Mouse (Mus musculus): Measurements from ENCODE around the gene Ngly1. TPM values are rescaled to one million over a fixed set of nuclear protein-coding genes. Genes with fewer than 3 reads are reported as not detected.
A peak's percentile ranks its signal among the peaks of the same experiment; 100 is the strongest.

Gene Ngly1
- total and polyA plus RNA-seq, 2 experiments from 2014 or later: 27.0 to 34.3 TPM

DNA sequence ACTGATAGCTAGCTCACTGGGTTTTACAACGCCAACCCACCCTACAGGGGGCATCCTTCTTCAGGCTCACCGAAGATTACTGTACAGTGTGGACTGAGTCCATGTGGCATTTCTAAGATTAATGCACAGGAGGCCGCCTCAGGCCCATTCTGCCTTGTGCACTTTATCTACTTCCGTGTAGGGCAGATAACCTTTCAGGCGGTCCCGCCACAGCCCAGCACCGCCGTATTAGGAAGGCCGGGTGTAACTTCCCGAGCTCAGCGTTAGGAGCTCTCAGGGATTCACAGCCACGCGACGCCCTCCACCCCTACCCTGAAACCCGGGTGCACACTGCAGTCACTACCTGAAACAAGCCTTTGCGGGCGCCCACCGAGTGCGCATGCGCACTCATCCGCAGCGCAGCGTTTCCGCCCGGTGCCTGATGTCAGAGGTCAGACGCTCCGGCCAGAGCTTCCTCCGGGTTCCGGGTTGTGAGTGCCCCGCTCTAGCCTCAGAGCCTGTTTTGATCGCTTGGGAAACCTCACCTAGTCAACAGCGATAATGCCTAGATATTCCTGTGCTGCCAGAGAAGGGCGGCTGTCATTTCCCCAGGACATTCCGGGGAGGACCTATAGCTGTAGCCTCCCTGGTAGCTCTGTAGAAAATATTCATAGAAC is 6.0 kb upstream of the Ngly1 start:
- peak overlapping the region; percentile 75 for H3K4me2 ChIP-seq (ENCODE audit: low read depth, low read length)
- peak overlapping the region; percentile 75 for H3K4me3 ChIP-seq (ENCODE audit: low read depth, low read length)
- TF ChIP-seq CTCF (IDR thresholded peaks at IDR 0.05; ENCODE audit: low read depth) (peak; percentile 16; the same call in 1 of the 2 replicates), EP300 (IDR thresholded peaks at IDR 0.05; ENCODE audit: low read depth) (no peak)
- H3K36me3 ChIP-seq (replicated peaks; ENCODE audit: control insufficient read depth, insufficient read depth, low read length): peaks cover 15% of the 10 kb centered on the region; the same call in 1 of the 2 replicates
- peak overlapping the region; percentile 78 for H3K9ac ChIP-seq (replicated peaks; ENCODE audit: low read depth, low read length)
- H3K27me3 ChIP-seq (ENCODE audit: control insufficient read depth, insufficient read depth, low read length): no peaks in the 10 kb centered on the region
- WGBS: under 1% methylated on average over 34 of the region's 34 CpGs
- no peaks in the 10 kb centered on the region for H3K9me3 ChIP-seq (replicated peaks; ENCODE audit: control insufficient read depth, low read length)
- peak; percentile 92 for ATAC-seq (ENCODE audit: insufficient read depth, low read depth)
- H3K4me1 ChIP-seq (ENCODE audit: control insufficient read depth, insufficient read depth): peaks cover 10% of the 10 kb centered on the region
- peak overlapping the region; percentile 94 for H3K27ac ChIP-seq (ENCODE audit: low read depth)
- DNase-seq (ENCODE audit: low spot score): peak; percentile 83

DNA sequence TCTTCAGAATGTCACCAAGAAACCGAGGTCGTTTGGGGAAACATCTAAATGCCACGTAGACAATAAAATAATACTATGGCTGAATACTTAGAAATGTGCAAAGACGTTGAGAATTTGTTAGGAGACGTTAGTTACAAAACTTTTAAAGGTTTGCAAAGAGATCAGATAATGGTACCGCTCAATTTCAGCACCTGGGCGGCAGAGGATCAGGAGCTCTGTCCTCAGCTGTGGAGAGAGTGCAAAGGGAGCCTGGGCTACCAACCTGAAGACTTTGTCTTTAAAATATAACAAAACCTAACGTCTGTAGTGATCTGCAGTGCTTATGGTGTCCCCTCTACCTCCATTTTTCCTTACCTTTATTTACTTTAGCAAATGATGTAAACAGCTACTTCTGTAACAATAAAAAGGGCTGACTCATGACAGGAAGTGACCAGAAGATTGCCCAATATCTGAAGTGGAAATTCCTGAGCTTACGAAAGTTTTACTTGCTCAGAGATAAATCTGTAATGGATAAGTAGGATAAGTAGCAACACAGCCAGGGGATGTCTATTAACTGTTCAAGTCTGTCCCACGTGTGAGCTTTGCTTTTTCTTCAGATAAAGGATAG is 5.4 kb upstream of the Ngly1 start:
- peaks cover 15% of the 10 kb centered on the region; the same call in 1 of the 2 replicates for H3K36me3 ChIP-seq (replicated peaks; ENCODE audit: control insufficient read depth, insufficient read depth, low read length)
- peak overlapping the region; percentile 75 for H3K4me3 ChIP-seq (ENCODE audit: low read depth, low read length)
- peak overlapping the region; percentile 94 for H3K27ac ChIP-seq (ENCODE audit: low read depth)
- H3K9me3 ChIP-seq (replicated peaks; ENCODE audit: control insufficient read depth, low read length): no peaks in the 10 kb centered on the region
- no peaks in the 10 kb centered on the region for H3K27me3 ChIP-seq (ENCODE audit: control insufficient read depth, insufficient read depth, low read length)
- H3K9ac ChIP-seq (replicated peaks; ENCODE audit: low read depth, low read length): peak overlapping the region; percentile 78
- peaks cover 16% of the 10 kb centered on the region for H3K4me1 ChIP-seq (ENCODE audit: control insufficient read depth, insufficient read depth)
- peak; percentile 9 for DNase-seq (ENCODE audit: low spot score)
- 4% methylated on average over 10 of the region's 10 CpGs for WGBS
- H3K4me2 ChIP-seq (ENCODE audit: low read depth, low read length): peak overlapping the region; percentile 75
- no peak for TF ChIP-seq CTCF (IDR thresholded peaks at IDR 0.05; ENCODE audit: low read depth)
- no peak for TF ChIP-seq EP300 (IDR thresholded peaks at IDR 0.05; ENCODE audit: low read depth)
- no peak for ATAC-seq (ENCODE audit: insufficient read depth, low read depth)

DNA sequence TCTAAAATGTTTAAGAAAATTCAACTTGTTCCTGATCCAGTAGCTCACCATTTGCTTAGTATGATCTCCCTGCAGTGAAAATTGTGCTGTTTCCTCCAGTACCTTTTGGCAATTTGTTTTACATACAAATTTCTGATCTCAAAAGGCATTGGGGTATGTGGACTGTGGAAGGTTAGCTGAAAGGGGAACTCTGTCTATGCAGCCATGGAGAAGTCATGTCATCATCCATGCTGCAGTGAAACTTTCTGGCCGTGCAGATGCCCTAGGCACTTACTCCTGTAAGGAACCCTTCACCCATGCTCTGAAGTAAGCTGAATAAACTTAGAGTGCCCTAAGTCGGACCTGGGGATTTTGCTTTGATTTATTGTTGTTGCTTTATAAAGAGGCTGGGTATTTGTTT is 4.7 kb upstream of the Ngly1 start:
- Histone ChIP-seq H3K36me3 (replicated peaks; ENCODE audit: control insufficient read depth, insufficient read depth, low read length) (peaks cover 15% of the 10 kb centered on the region; the same call in 1 of the 2 replicates), H3K4me1 (ENCODE audit: control insufficient read depth, insufficient read depth) (peaks cover 16% of the 10 kb centered on the region), H3K4me2 (ENCODE audit: low read depth, low read length) (no peak overlapping the region), H3K9me3 (replicated peaks; ENCODE audit: control insufficient read depth, low read length) (no peaks in the 10 kb centered on the region), H3K4me3 (ENCODE audit: low read depth, low read length) (no peak overlapping the region), H3K27ac (ENCODE audit: low read depth) (no peak overlapping the region), H3K9ac (replicated peaks; ENCODE audit: low read depth, low read length) (no peak overlapping the region), H3K27me3 (ENCODE audit: control insufficient read depth, insufficient read depth, low read length) (no peaks in the 10 kb centered on the region)
- WGBS: 60% methylated on average over 2 of the region's 2 CpGs
- TF ChIP-seq EP300 (IDR thresholded peaks at IDR 0.05; ENCODE audit: low read depth) (no peak), CTCF (IDR thresholded peaks at IDR 0.05; ENCODE audit: low read depth) (no peak)
- no peak for ATAC-seq (ENCODE audit: insufficient read depth, low read depth)
- no peak for DNase-seq (ENCODE audit: low spot score)

DNA sequence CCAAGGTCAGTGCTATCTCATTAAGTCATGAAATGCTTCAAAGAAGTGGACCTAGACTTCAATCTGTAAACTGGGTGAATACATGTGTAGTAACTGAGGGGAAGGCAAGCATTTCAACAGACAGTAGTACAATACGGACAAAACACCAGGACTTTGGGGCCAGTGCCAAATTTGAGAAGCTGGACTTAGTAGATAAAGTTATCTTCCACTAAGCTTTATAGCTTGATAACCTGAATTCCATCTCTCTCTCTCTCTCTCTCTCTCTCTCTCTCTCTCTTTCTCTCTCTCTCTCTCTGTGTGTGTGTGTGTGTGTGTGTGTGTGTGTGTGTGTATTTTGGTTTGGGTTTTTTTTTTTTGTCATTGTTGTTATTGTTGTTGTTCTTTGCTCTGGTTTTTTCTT is 4.0 kb upstream of the Ngly1 start:
- 28% methylated on average over 1 of the region's 1 CpGs for WGBS
- no peak for TF ChIP-seq EP300 (IDR thresholded peaks at IDR 0.05; ENCODE audit: low read depth)
- no peak for TF ChIP-seq CTCF (IDR thresholded peaks at IDR 0.05; ENCODE audit: low read depth)
- no peak overlapping the region for H3K4me2 ChIP-seq (ENCODE audit: low read depth, low read length)
- H3K27me3 ChIP-seq (ENCODE audit: control insufficient read depth, insufficient read depth, low read length): no peaks in the 10 kb centered on the region
- no peak overlapping the region for H3K9ac ChIP-seq (replicated peaks; ENCODE audit: low read depth, low read length)
- no peak overlapping the region for H3K27ac ChIP-seq (ENCODE audit: low read depth)
- peaks cover 18% of the 10 kb centered on the region for H3K4me1 ChIP-seq (ENCODE audit: control insufficient read depth, insufficient read depth)
- no peak for DNase-seq (ENCODE audit: low spot score)
- H3K36me3 ChIP-seq (replicated peaks; ENCODE audit: control insufficient read depth, insufficient read depth, low read length): peaks cover 8% of the 10 kb centered on the region; the same call in 1 of the 2 replicates
- H3K4me3 ChIP-seq (ENCODE audit: low read depth, low read length): no peak overlapping the region
- no peak for ATAC-seq (ENCODE audit: insufficient read depth, low read depth)
- no peaks in the 10 kb centered on the region for H3K9me3 ChIP-seq (replicated peaks; ENCODE audit: control insufficient read depth, low read length)

GRCm38 (mm10) chr14:16246340-16246912 is 2.7 kb upstream of the Ngly1 start:
- H3K9ac ChIP-seq (replicated peaks; ENCODE audit: low read depth, low read length): no peak overlapping the region
- H3K27me3 ChIP-seq (ENCODE audit: control insufficient read depth, insufficient read depth, low read length): no peaks in the 10 kb centered on the region
- H3K4me1 ChIP-seq (ENCODE audit: control insufficient read depth, insufficient read depth): peaks cover 20% of the 10 kb centered on the region
- no peak for DNase-seq (ENCODE audit: low spot score)
- H3K4me2 ChIP-seq (ENCODE audit: low read depth, low read length): no peak overlapping the region
- 75% methylated on average over 2 of the region's 2 CpGs for WGBS
- H3K9me3 ChIP-seq (replicated peaks; ENCODE audit: control insufficient read depth, low read length): no peaks in the 10 kb centered on the region
- TF ChIP-seq EP300 (IDR thresholded peaks at IDR 0.05; ENCODE audit: low read depth) (no peak), CTCF (IDR thresholded peaks at IDR 0.05; ENCODE audit: low read depth) (no peak)
- ATAC-seq (ENCODE audit: insufficient read depth, low read depth): no peak
- H3K27ac ChIP-seq (ENCODE audit: low read depth): no peak overlapping the region
- H3K36me3 ChIP-seq (replicated peaks; ENCODE audit: control insufficient read depth, insufficient read depth, low read length): no peaks in the 10 kb centered on the region
- H3K4me3 ChIP-seq (ENCODE audit: low read depth, low read length): no peak overlapping the region

All from heart, postnatal 0 days (tissue).